Mouse (Mus musculus): ENCODE measurements around the gene Meox1. TPM values are rescaled to one million over a fixed set of nuclear protein-coding genes. Genes with fewer than 3 reads are reported as not detected.

The Meox1 gene
- total RNA-seq, 2 experiments from 2014 or later, result 4.3 to 6.5 TPM

DNA sequence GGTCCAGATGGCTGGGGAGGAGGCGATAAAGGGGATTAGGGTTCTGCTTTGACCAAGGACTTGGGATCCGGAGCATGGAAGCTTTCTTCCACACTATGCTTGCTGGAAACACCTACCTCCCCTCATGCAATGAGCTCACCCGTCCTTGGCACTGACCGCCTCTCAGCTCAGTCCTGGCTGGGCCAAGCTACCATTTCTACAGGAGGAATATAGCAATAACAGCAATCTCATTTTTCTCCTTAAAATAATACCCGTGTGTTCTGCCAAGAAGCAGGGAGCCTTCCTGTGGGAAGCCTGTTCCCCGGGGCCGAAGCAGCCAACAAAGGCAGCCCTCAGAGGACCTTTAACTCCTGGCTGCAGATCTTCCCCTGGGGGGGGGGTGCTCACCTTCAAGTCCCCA, 43.1 kb downstream of the Meox1 start:
- peak in 1 of 2 experiments; percentile 68 for DNase-seq

- peak; percentile 49 to 69 for DNase-seq
These were observed 44.9 kb downstream of the Meox1 start for GRCm38 (mm10) chr11:101849286-101849685.

- no peak for DNase-seq
These were observed 46.7 kb downstream of the Meox1 start for GRCm38 (mm10) chr11:101847509-101847908.

- no peak for DNase-seq
These were observed 51.4 kb downstream of the Meox1 start for GRCm38 (mm10) chr11:101842773-101843163.

GRCm38 (mm10) chr11:101841998-101842772, 52.0 kb downstream of the Meox1 start:
- DNase-seq, result peak; percentile 30 to 32

GRCm38 (mm10) chr11:101840405-101840804, 53.8 kb downstream of the Meox1 start:
- no peak for DNase-seq

- DNase-seq, result peak; percentile 46 to 66
These were observed 54.7 kb downstream of the Meox1 start for GRCm38 (mm10) chr11:101839426-101839825.

- DNase-seq, result peak; percentile 51 to 71
These were observed 62.2 kb downstream of the Meox1 start for GRCm38 (mm10) chr11:101832001-101832400.

DNA sequence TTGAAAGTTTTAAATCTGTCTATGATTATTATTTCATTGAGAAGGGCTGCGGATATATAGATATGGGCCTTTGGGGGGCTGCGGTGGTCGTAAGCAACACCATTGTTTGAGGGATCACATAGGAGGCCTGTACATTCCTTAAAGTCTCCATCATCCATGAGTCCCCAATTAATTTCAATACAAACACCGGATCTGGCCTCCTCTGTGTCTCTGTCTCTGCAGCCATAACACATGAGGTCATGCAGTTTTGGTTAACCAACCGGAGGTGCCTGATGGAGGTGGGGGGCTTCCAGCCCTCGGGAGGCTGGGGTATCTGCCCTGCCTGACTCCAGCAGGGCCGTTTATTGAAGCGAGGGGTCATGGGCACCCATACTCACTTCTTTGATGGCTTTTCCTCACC, 63.6 kb downstream of the Meox1 start:
- DNase-seq, result peak in 1 of 2 experiments; percentile 18

- DNase-seq, result peak; percentile 72 to 85
These were observed 64.1 kb downstream of the Meox1 start for GRCm38 (mm10) chr11:101830112-101830511.

GRCm38 (mm10) chr11:101828718-101829117, 65.5 kb downstream of the Meox1 start:
- no peak for DNase-seq

Other genes starting within 250 kb of the Meox1 start
- gene Arl4d, start 228.8 kb downstream of the Meox1 start, total RNA-seq (2021), result 10 to 100 TPM; 19.6 to 22.5 TPM
- 10 to 100 TPM; 16.4 to 17.2 TPM for gene Dhx8, start 161.5 kb downstream of the Meox1 start, total RNA-seq (2021)
- gene Etv4, start 109.0 kb downstream of the Meox1 start, total RNA-seq (2021), result under 1 TPM; 0.21 to 0.32 TPM
- 1 to 10 TPM; 1.9 to 2.0 TPM for gene Sost, start 72.6 kb upstream of the Meox1 start, total RNA-seq (2021)
- not detected for gene Cfap97d1, start 89.9 kb upstream of the Meox1 start, total RNA-seq (2021)
- 100 to 1,000 TPM; 107 to 117 TPM for gene Dusp3, start 92.6 kb upstream of the Meox1 start, total RNA-seq (2021)
- 1 to 10 TPM; 1.4 to 1.5 TPM for gene Mpp3, start 134.1 kb upstream of the Meox1 start, total RNA-seq (2021)
- 10 to 100 TPM; 49.0 to 52.9 TPM for gene Cd300lg, start 147.1 kb upstream of the Meox1 start, total RNA-seq (2021)
- gene Mpp2, start 194.1 kb upstream of the Meox1 start, total RNA-seq (2021), result 1 to 10 TPM; 1.5 to 3.1 TPM
- gene Ppy, start 206.9 kb upstream of the Meox1 start, total RNA-seq (2021), result not detected
- gene Pyy, start 213.5 kb upstream of the Meox1 start, total RNA-seq (2021), result not detected